Mouse (Mus musculus) neutrophil, adult 5-6 weeks (primary cell): ENCODE measurements at regions not wholly inside any gene's neighbourhood (a gene's known extent, or its start where the extent isn't known, plus 50 kb on each side); places are given as distances from the start of the nearest gene placed in this dataset.

Experiments used
- ATAC-seq: fragments of 151-379, 151-347 bp; 2 replicates; pipeline ENCODE4 v1.8.0; 2017; ENCODE audit warnings: mild to moderate bottlenecking, moderate TSS enrichment; ENCODE audit not compliant: insufficient number of reproducible peaks, poor library complexity, low FRiP score, severe bottlenecking; ENCODE audit errors: extremely low read depth

- ATAC-seq = no peak
These were observed 87.0 kb upstream of the Sertad2 start for GRCm38 (mm10) chr11:20455865-20456648.

GRCm38 (mm10) chr11:20459140-20459539 lies 83.9 kb upstream of the Sertad2 start:
- no peak for ATAC-seq

GRCm38 (mm10) chr11:20460501-20460921 lies 82.5 kb upstream of the Sertad2 start:
- no peak for ATAC-seq

DNA sequence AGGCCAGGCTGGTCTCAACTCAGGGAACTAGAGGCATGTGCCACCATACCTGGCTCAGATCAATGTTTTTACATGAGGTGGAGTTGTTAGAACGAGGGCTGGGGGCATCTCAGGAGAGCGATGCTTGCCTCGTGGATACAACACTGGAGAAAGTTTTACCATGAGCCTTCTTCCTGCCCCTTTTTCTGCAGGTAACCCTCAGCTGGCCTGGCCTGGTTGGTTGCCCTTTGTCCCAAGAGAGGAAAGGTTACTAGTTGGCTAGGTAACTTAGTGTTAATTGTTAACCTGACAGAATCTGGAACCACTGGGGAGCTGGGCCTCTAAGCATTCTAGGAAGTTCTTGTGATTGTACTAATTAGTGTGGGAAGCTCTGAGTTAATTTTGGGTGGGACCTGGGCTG lies 81.0 kb upstream of the Sertad2 start:
- no peak for ATAC-seq

DNA sequence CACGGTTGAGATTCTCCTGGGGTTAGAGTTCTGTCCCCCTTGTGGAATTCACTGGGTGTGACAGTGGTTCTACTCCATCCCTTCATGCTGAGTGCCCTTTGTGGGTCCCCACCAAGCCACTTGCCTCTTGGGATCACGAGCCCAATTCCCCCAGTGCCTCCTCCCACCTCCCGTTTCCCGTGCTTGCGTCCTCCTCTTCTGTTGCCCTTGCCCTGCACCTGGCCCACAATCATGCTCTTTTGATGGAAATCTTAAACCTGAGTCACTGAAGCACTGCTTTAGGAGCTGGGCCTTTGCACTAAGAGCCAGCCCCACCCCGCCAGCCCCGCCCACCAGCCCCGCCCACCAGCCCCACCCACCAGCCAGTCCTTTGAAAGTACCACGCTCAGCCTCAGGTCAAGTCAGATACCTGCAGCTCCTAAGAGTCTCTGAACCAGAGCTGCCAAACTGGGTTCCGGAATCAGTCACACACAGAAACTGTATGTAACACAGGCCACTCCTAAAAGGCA lies 79.8 kb upstream of the Sertad2 start:
- peak; percentile 17; the same call in 1 of the 2 replicates for ATAC-seq

DNA sequence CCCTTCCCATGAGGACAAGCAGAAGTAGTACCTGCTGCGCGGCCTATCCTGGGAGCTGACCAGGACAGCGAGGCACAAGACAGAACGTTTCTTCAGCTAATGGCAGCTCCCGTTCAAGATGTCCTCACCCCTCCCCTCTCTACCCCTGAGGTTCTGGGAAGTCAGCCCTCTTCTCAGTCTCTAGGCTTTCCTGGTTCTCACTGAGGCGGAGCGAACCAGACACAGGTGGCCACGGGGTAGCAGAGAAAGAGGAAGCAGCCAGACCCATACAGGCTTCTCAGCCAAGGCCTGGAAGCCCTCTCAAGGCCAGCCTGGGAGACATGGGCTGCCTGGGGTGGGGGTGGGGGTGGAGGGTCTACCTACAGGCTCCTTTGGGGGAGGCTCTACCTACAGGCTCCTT lies 78.5 kb upstream of the Sertad2 start:
- peak; percentile 78 for ATAC-seq

DNA sequence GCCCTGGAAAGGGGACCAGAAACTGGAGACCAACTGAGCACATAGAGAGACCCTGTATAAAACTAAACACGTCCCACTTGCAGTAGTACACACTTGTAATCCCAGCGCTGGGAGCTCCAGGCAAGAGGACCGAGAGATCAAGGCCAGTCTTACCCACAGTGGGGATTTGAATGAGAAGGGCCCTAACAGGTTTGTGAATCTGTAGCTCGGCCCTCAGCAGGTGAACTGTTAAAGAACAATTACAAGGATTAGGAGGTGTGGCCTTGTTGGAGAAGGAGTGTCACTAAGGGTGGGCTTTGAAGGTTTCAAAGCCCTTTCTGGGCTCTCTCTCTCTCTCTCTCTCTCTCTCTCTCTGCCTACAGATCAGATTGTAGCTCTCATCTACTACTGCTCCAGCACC lies 76.5 kb upstream of the Sertad2 start:
- no peak for ATAC-seq

- peak; percentile 82 for ATAC-seq
These were observed 74.6 kb upstream of the Sertad2 start for GRCm38 (mm10) chr11:20468319-20469018.

DNA sequence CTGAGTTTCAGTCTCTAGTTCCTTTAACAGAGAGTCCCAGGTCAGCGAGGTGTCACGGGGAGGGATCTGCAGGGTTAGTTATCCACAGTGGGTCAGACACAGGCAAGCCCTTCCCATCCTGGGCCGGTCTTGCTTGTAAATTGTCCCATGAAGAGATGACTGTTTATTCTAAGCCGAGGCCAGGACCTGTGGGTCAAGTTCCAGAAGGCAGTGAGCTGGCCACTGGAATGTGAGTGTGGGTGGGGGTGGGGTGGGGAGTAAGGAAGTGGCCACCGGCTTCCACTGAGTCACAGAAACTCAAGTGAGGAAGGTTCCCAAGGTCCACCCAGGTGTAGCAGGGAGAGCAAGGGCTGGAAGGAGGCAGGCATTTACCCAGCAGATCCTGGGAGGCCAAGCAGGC lies 73.7 kb upstream of the Sertad2 start:
- ATAC-seq = no peak

DNA sequence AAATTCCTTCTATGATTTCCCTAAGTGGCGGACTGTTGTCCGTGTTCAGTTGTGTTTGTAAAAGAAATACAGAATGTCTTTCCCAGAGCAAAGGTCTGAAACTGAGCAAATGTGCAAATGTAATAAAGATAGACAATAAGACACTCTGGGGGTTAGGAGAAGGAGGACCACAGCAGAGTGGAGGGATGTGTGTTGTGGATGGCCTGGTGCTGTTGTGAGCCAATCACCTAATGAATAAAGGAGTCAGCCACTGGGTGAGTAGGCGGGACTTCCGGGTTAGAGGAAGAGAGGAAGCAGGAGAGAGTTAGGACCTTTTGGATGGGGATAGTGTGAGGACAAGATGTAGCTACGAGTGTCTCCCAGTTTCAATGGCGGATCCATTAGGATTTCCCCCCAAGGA lies 72.7 kb upstream of the Sertad2 start:
- ATAC-seq = no peak

GRCm38 (mm10) chr11:20472336-20472735 lies 70.7 kb upstream of the Sertad2 start:
- ATAC-seq = no peak

DNA sequence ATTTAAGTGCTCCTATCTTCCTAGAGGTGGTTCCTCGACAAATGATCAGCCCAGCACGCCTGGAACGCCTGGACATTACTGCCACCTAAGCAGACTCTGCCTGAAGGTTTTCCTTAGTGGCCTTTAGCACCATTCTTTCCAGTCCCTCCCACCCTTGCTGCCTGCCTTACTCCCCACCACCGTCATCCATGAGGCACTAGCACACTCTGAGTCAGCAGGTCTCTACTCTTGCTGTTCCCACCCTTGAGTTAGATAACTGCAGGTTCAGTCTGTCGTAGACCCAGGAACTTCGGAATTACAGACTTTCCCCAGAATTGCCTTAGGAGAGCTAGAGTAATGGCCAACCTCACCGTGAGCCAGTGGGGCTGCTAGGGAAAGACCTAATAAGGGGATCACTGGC lies 67.4 kb upstream of the Sertad2 start:
- no peak for ATAC-seq

DNA sequence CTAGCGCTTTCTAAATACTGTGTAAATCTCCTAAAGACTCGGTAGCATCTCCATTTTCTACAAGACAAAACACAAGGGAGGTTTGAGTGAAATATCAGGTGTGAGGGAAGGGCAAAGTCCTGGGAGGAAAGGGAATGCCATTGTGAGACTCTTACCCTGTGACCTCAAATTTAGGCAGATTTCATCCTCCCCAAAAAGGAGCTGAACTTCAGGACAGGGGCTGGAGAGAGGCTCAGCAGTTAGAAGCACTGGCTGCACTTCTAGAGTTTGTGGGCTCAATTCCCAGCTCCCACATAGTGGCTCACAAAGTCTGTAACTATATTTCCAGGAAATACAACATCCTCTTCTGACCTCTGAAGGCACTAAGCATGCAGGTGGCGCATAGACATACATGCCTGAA lies 66.6 kb upstream of the Sertad2 start:
- ATAC-seq = no peak

GRCm38 (mm10) chr11:20477183-20478037 lies 65.6 kb upstream of the Sertad2 start:
- peak; percentile 58; the same call in 1 of the 2 replicates for ATAC-seq

- ATAC-seq = no peak
These were observed 62.4 kb upstream of the Sertad2 start for GRCm38 (mm10) chr11:20480632-20481031.

DNA sequence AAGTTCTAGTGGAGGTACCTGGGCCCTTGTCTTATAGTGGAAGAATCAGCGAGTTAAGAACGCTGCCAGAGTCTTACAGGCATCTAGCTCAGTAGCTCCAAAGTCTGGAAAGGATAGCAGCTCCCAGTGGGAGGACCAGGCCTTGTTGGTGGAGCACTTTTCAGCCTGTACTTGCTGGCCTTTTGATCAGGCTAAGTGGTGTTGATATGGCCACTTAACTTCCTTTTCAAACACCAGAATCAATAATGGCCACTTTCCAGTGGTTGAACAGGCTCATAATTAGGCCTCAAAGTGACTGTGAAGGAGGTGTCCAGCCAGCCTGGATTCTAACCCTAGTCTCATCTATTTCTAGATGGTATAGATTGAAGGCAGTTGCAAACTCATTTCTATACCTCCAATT lies 57.7 kb upstream of the Sertad2 start:
- ATAC-seq = no peak
